Mouse (Mus musculus): Measurements from ENCODE around the gene Cox6b1.

Cox6b1 gene

GRCm38 (mm10) chr7:30608476-30608875 lies 17.5 kb downstream of the Cox6b1 start:
- DNase-seq, result no peak

- peak; percentile 75 for DNase-seq
These were observed 18.1 kb downstream of the Cox6b1 start for GRCm38 (mm10) chr7:30607706-30608309.

- DNase-seq, result no peak
These were observed 21.0 kb downstream of the Cox6b1 start for GRCm38 (mm10) chr7:30604944-30605343.

- DNase-seq, result no peak
These were observed 21.5 kb downstream of the Cox6b1 start for GRCm38 (mm10) chr7:30604424-30604823.

- DNase-seq, result peak; percentile 63
These were observed 23.4 kb downstream of the Cox6b1 start for GRCm38 (mm10) chr7:30602583-30602982.

GRCm38 (mm10) chr7:30600651-30601050 lies 25.3 kb downstream of the Cox6b1 start:
- peak; percentile 60 for DNase-seq

GRCm38 (mm10) chr7:30599933-30600353 lies 26.0 kb downstream of the Cox6b1 start:
- peak; percentile 95 for DNase-seq

- DNase-seq, result no peak
These were observed 27.2 kb downstream of the Cox6b1 start, which contains the start of gene Zbtb32 for GRCm38 (mm10) chr7:30598786-30599185. TSS of gene Zbtb32 (minus strand) at chr7:30598909.

GRCm38 (mm10) chr7:30596811-30597210 lies 29.1 kb downstream of the Cox6b1 start:
- DNase-seq, result no peak

- no peak for DNase-seq
These were observed 29.9 kb downstream of the Cox6b1 start for GRCm38 (mm10) chr7:30596093-30596492.

- no peak for DNase-seq
These were observed 31.4 kb downstream of the Cox6b1 start for GRCm38 (mm10) chr7:30594510-30595024.

- DNase-seq, result no peak
These were observed 32.1 kb downstream of the Cox6b1 start for GRCm38 (mm10) chr7:30593579-30594509.

GRCm38 (mm10) chr7:30592772-30593423 lies 33.1 kb downstream of the Cox6b1 start:
- no peak for DNase-seq

GRCm38 (mm10) chr7:30591605-30591951 lies 34.4 kb downstream of the Cox6b1 start:
- no peak for DNase-seq

GRCm38 (mm10) chr7:30590927-30591604 lies 34.9 kb downstream of the Cox6b1 start:
- no peak for DNase-seq

- peak; percentile 91 for DNase-seq
These were observed 36.3 kb downstream of the Cox6b1 start for GRCm38 (mm10) chr7:30589435-30590301.

- DNase-seq, result peak; percentile 95
These were observed 37.1 kb downstream of the Cox6b1 start, which contains the start of gene Kmt2b for GRCm38 (mm10) chr7:30588676-30589434. TSS of gene Kmt2b (minus strand) at chr7:30588726.

GRCm38 (mm10) chr7:30587842-30588667 lies 37.9 kb downstream of the Cox6b1 start:
- DNase-seq, result peak; percentile 69

- DNase-seq, result no peak
These were observed 39.4 kb downstream of the Cox6b1 start for GRCm38 (mm10) chr7:30586455-30587020.

GRCm38 (mm10) chr7:30585170-30585569 lies 40.8 kb downstream of the Cox6b1 start:
- DNase-seq, result no peak
